Mouse (Mus musculus): ENCODE measurements around the gene Fbxl2. TPM values are rescaled to one million over a fixed set of nuclear protein-coding genes. Genes with fewer than 3 reads are reported as not detected.

Gene Fbxl2
- polyA plus RNA-seq, 1 experiment from 2014 or later: 3.3 TPM

DNA sequence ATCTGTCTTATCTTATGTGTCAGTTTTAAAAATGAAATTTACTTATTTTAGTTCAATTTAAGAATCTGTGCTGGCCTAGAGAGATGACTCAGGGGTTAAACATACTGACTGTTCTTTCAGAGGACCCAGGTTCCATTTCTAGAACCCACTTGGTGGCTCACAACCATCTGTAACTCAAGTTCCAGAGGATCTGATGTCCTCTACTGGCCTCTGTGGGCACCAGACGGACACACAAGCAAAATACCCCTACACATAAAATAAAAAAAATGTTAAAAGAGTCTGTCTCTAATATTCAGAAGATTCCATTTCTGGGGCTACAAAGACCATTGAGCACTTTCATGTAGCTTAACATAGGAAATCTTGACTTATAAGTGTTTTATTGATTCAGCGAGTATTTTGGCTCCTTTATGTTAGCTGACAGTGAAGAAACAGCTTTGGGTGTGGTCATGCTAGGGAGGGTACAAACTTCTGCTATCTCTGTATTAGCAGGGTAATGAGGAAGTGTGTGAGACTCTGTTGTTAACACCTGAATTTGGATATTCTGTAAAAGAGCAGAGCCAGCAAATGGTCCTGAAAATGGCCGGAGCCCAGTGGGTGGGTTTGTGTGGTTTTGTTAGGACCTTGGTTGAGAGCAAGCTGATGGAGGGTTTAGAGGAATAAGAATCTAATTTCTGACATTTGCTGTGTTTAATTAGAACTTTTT is 104.7 kb downstream of the Fbxl2 start:
- Histone ChIP-seq H3K36me3 (ENCODE audit: control insufficient read depth, insufficient read depth, low read length) (peaks cover 11% of the 10 kb centered on the region), H3K27ac (ENCODE audit: low read depth, low read length) (no peak overlapping the region), H3K4me2 (replicated peaks; ENCODE audit: low read depth, low read length) (no peak overlapping the region), H3K27me3 (ENCODE audit: control insufficient read depth, insufficient read depth, low read length) (no peaks in the 10 kb centered on the region), H3K9ac (ENCODE audit: low read depth, low read length) (no peak overlapping the region), H3K4me1 (ENCODE audit: control insufficient read depth, insufficient read depth, low read length) (no peaks in the 10 kb centered on the region), H3K4me3 (ENCODE audit: low read length) (no peak overlapping the region), H3K9me3 (ENCODE audit: control insufficient read depth, low read length) (no peaks in the 10 kb centered on the region)
- WGBS: 90% methylated on average over 3 of the region's 3 CpGs
- ATAC-seq (ENCODE audit: low FRiP score, low TSS enrichment): no peak

DNA sequence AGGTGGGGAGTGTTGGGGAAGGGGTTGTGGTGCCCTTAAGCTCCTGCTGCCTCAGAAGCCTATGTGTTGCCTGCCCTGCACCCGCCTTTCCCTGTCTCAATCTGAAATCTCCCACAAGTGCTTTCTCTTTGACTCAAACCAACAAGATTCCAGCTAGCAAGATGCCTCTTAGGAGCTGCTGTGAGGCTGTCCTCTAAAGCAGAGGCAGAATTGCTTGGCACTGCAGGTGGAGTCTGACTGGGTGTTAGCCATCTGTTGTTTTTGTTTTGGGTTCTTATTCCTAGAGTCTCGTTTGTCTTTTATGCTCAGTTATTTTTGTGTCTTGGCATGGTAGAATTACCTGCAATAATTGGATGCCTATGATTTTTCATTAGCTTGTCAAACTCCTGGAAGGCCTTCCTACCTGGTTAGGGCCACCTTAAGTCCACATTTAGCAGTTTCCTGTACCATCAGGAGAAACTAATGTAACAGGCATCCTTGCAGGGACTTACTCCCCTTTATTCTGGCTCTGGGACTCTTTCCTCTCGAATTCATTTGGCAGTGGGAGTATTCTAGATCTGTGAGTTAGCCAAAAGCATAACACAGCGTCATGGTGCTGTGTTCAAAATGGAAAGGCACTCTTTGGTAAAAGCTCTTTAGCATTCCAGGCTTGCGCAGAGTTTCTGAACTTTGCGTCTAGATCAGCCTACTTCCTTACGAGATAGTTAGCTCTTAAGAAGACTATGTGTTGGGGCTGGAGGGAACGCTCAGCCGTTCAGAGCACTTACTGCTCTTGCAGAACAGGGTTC is 106.7 kb downstream of the Fbxl2 start:
- Histone ChIP-seq H3K27me3 (ENCODE audit: control insufficient read depth, insufficient read depth, low read length) (no peaks in the 10 kb centered on the region), H3K4me1 (ENCODE audit: control insufficient read depth, insufficient read depth, low read length) (0 out of 2 replicates have a peak, but pooled peaks cover 7% of the 10 kb centered on the region), H3K9ac (ENCODE audit: low read depth, low read length) (no peak overlapping the region), H3K4me2 (replicated peaks; ENCODE audit: low read depth, low read length) (no peak overlapping the region), H3K36me3 (ENCODE audit: control insufficient read depth, insufficient read depth, low read length) (no peaks in the 10 kb centered on the region), H3K27ac (ENCODE audit: low read depth, low read length) (no peak overlapping the region), H3K4me3 (ENCODE audit: low read length) (no peak overlapping the region), H3K9me3 (ENCODE audit: control insufficient read depth, low read length) (no peaks in the 10 kb centered on the region)
- no peak for ATAC-seq (ENCODE audit: low FRiP score, low TSS enrichment)
- 84% methylated on average over 9 of the region's 9 CpGs for WGBS

DNA sequence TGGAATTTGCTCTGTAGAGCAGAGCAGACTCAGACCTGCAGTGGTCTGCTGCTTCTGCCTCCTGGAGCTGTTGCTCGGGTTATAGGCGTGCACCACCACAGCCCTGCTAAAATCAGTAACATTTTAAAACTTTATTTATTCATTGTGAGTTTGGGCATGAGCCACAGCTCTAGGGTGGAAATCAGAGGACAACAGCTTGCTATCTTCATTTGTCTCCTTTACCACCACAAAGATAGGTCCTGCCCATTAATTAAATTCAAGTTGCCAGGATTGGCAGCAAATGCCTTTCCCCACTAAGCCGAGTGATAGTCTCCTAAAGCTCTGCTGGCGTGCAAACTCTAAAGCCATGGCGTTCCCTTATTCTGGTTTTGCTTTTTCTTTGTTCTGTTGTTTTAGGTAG is 110.4 kb downstream of the Fbxl2 start:
- no peak overlapping the region for H3K9ac ChIP-seq (ENCODE audit: low read depth, low read length)
- H3K4me1 ChIP-seq (ENCODE audit: control insufficient read depth, insufficient read depth, low read length): peaks cover 13% of the 10 kb centered on the region; the same call in 1 of the 2 replicates
- WGBS: 46% methylated on average over 5 of the region's 5 CpGs
- H3K4me2 ChIP-seq (replicated peaks; ENCODE audit: low read depth, low read length): no peak overlapping the region
- no peak for ATAC-seq (ENCODE audit: low FRiP score, low TSS enrichment)
- no peaks in the 10 kb centered on the region for H3K9me3 ChIP-seq (ENCODE audit: control insufficient read depth, low read length)
- no peak overlapping the region for H3K4me3 ChIP-seq (ENCODE audit: low read length)
- H3K27ac ChIP-seq (ENCODE audit: low read depth, low read length): no peak overlapping the region
- H3K36me3 ChIP-seq (ENCODE audit: control insufficient read depth, insufficient read depth, low read length): no peaks in the 10 kb centered on the region
- H3K27me3 ChIP-seq (ENCODE audit: control insufficient read depth, insufficient read depth, low read length): no peaks in the 10 kb centered on the region

DNA sequence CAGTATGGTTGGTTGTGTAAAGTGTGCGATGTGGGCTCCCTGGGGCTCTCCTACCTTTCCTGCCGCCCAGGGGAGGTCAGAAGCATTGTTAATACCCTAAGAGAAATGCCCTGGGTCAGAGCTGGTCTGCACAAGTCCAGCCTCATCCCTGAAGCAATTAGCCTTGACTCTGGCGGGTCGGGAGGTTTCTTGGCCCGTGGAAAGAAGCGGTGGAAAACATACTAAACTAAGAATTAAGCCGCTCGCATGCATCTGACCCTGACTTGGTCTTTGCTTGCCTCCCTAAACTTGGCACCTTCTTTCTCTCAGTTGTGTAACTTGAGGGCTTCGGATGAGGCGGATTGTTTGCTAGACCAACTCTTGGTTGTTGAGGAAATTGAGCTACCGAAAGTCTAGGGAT is 113.5 kb downstream of the Fbxl2 start:
- peak overlapping the region; percentile 88 for H3K4me2 ChIP-seq (replicated peaks; ENCODE audit: low read depth, low read length)
- H3K4me1 ChIP-seq (ENCODE audit: control insufficient read depth, insufficient read depth, low read length): peaks cover 13% of the 10 kb centered on the region; the same call in 1 of the 2 replicates
- H3K4me3 ChIP-seq (ENCODE audit: low read length): peak overlapping the region; percentile 98
- H3K9me3 ChIP-seq (ENCODE audit: control insufficient read depth, low read length): no peaks in the 10 kb centered on the region
- peak overlapping the region; percentile 96 for H3K9ac ChIP-seq (ENCODE audit: low read depth, low read length)
- H3K36me3 ChIP-seq (ENCODE audit: control insufficient read depth, insufficient read depth, low read length): no peaks in the 10 kb centered on the region
- H3K27ac ChIP-seq (ENCODE audit: low read depth, low read length): peak overlapping the region; percentile 90
- no peaks in the 10 kb centered on the region for H3K27me3 ChIP-seq (ENCODE audit: control insufficient read depth, insufficient read depth, low read length)
- 13% methylated on average over 11 of the region's 11 CpGs for WGBS
- ATAC-seq (ENCODE audit: low FRiP score, low TSS enrichment): no peak

DNA sequence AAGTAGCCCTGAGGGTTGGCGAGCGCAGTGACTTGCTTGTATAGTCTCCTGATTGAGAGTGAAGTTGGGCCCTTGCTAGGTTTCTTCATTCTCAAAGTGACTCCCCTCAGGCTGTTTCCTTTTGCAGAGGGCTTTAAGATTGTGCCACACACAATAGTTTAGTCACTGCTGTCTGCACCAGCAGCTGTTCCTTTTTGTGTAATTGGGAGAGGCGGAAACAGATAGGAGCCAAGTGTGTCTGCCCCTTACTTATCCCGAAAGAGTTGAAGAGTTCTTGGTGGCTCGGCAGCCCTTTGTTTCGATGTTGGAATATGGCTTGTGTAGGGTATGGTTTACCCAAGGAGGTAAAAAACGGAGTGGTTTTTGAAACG is 113.9 kb downstream of the Fbxl2 start:
- H3K4me3 ChIP-seq (ENCODE audit: low read length): peak overlapping the region; percentile 98
- peak overlapping the region; percentile 96 for H3K9ac ChIP-seq (ENCODE audit: low read depth, low read length)
- H3K9me3 ChIP-seq (ENCODE audit: control insufficient read depth, low read length): no peaks in the 10 kb centered on the region
- H3K4me2 ChIP-seq (replicated peaks; ENCODE audit: low read depth, low read length): peak overlapping the region; percentile 88
- H3K36me3 ChIP-seq (ENCODE audit: control insufficient read depth, insufficient read depth, low read length): no peaks in the 10 kb centered on the region
- peak overlapping the region; percentile 90 for H3K27ac ChIP-seq (ENCODE audit: low read depth, low read length)
- peaks cover 13% of the 10 kb centered on the region; the same call in 1 of the 2 replicates for H3K4me1 ChIP-seq (ENCODE audit: control insufficient read depth, insufficient read depth, low read length)
- ATAC-seq (ENCODE audit: low FRiP score, low TSS enrichment): no peak
- H3K27me3 ChIP-seq (ENCODE audit: control insufficient read depth, insufficient read depth, low read length): no peaks in the 10 kb centered on the region
- WGBS: 2% methylated on average over 8 of the region's 8 CpGs

DNA sequence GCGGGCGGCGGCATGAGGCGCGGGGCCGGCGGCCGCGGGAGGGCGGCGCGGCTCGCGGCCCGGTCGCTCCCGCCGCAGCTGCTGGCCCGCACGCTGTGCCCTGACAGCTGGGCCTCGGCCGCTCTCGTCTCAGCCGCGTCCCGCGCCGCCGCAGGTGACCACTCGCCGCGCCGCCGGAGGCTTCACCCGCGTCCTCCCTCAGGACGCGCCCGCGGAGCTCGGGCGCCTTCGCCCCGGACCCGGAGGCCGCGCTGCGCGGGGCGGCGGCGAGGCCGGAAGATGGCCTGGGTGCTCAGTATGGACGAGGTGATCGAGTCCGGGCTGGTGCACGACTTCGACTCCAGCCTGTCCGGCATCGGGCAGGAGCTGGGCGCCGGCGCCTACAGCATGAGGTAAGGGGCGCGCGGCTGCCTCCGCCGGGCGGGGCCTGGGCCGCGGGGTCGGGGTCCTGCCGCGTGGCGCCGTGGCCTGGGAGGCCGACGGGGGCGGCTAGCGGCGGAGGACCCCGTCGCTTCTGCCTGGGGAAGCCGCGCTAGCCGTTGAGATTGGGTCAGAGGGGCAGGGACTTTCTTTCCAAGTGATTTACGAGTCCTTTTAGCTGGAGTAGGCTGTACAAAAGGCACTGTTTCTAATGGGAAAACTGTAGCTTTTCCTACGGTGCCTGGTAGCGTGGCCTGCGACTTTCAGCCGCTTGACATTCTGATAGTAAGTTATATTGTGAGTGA is 114.5 kb downstream of the Fbxl2 start:
- H3K27ac ChIP-seq (ENCODE audit: low read depth, low read length): peak overlapping the region; percentile 90
- no peaks in the 10 kb centered on the region for H3K9me3 ChIP-seq (ENCODE audit: control insufficient read depth, low read length)
- H3K9ac ChIP-seq (ENCODE audit: low read depth, low read length): peak overlapping the region; percentile 96
- H3K36me3 ChIP-seq (ENCODE audit: control insufficient read depth, insufficient read depth, low read length): no peaks in the 10 kb centered on the region
- H3K4me3 ChIP-seq (ENCODE audit: low read length): peak overlapping the region; percentile 98
- peaks cover 13% of the 10 kb centered on the region; the same call in 1 of the 2 replicates for H3K4me1 ChIP-seq (ENCODE audit: control insufficient read depth, insufficient read depth, low read length)
- peak; percentile 41 for ATAC-seq (ENCODE audit: low FRiP score, low TSS enrichment)
- WGBS: under 1% methylated on average over 53 of the region's 91 CpGs
- no peaks in the 10 kb centered on the region for H3K27me3 ChIP-seq (ENCODE audit: control insufficient read depth, insufficient read depth, low read length)
- peak overlapping the region; percentile 88 for H3K4me2 ChIP-seq (replicated peaks; ENCODE audit: low read depth, low read length)

DNA sequence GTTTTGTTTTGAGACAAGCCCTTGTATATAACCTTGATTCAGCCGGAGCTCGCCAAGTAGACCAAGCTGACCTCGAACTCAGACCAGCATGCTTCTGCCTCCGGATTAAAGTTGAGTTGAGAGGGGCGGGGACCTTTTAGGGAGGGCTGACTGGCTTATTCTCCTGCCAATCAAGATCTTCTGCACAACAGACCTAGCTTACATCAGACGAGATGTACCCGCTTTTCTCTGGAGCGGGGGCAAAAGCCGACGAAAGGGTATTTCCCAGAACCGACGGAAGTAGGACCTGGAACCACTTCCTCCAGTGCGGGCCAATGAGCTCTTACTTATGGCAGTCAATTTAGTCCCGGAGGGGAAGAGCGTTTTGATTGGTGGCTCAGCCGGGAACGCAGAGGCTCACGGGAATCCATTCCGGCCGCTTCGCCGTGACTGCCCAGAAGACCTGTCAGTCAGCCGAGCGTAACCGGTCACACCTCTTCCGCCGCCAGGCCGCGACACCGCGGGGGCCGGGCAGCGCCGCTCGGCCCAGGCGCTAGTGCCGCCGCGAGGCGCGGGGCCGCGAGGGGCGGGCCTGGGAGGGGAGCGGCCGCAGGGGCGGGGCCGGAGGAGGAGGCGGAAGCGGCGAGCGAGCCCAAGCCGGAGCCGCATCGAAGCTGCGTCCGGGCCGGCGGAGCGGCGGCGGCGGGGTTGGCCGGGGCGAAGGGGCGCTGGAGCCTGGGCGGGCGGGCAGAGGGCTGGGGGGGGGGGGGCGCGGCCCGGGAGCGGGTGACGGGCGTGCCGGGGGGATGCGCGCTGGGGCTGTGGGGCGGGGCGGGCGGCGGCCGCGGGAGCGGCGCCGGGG is 115.2 kb downstream of the Fbxl2 start, which contains the start of gene Ubp1:
TSS of gene Ubp1 (plus strand) at position 401 of the 841 bp plus-strand sequence.
- Histone ChIP-seq H3K4me1 (ENCODE audit: control insufficient read depth, insufficient read depth, low read length) (peaks cover 10% of the 10 kb centered on the region; the same call in 1 of the 2 replicates), H3K36me3 (ENCODE audit: control insufficient read depth, insufficient read depth, low read length) (no peaks in the 10 kb centered on the region), H3K4me3 (ENCODE audit: low read length) (peak within 1 kb of the TSS; percentile 98), H3K4me2 (replicated peaks; ENCODE audit: low read depth, low read length) (peak within 1 kb of the TSS; percentile 88), H3K9ac (ENCODE audit: low read depth, low read length) (peak within 1 kb of the TSS; percentile 96), H3K27me3 (ENCODE audit: control insufficient read depth, insufficient read depth, low read length) (no peaks in the 10 kb centered on the region), H3K27ac (ENCODE audit: low read depth, low read length) (peak within 1 kb of the TSS; percentile 90), H3K9me3 (ENCODE audit: control insufficient read depth, low read length) (no peaks in the 10 kb centered on the region)
- peak; percentile 97 for ATAC-seq (ENCODE audit: low FRiP score, low TSS enrichment)
- WGBS: under 1% methylated on average over 51 of the region's 86 CpGs

DNA sequence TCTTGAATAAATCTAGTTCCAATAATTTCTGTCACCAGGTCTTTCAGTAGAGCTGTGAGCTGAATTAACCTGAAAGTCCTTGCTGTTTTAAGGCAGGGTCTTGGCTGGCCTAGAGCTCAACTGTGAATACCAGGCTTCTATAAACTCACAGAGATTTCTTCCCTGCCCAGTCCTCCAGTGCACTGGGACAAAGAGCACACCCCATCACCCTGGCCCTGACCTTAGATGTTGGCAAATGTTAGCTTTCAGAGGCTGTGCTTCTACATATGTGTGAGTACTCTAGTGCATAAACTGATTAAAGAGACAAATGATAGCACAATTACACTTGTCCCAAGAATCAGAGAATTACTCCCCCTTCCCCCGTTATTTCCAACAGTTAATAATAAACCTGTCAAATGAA is 116.3 kb downstream of the Fbxl2 start:
- H3K9me3 ChIP-seq (ENCODE audit: control insufficient read depth, low read length): no peaks in the 10 kb centered on the region
- no peak for ATAC-seq (ENCODE audit: low FRiP score, low TSS enrichment)
- H3K4me2 ChIP-seq (replicated peaks; ENCODE audit: low read depth, low read length): no peak overlapping the region
- H3K4me3 ChIP-seq (ENCODE audit: low read length): no peak overlapping the region
- no peak overlapping the region for H3K9ac ChIP-seq (ENCODE audit: low read depth, low read length)
- H3K4me1 ChIP-seq (ENCODE audit: control insufficient read depth, insufficient read depth, low read length): peaks cover 6% of the 10 kb centered on the region; the same call in 1 of the 2 replicates
- 62% methylated on average over 1 of the region's 1 CpGs for WGBS
- H3K27ac ChIP-seq (ENCODE audit: low read depth, low read length): no peak overlapping the region
- no peaks in the 10 kb centered on the region for H3K27me3 ChIP-seq (ENCODE audit: control insufficient read depth, insufficient read depth, low read length)
- H3K36me3 ChIP-seq (ENCODE audit: control insufficient read depth, insufficient read depth, low read length): no peaks in the 10 kb centered on the region
